Mouse (Mus musculus) common myeloid progenitor, adult 5-6 weeks (primary cell): ENCODE measurements around the gene Dad1. TPM values are rescaled to one million over a fixed set of nuclear protein-coding genes. Genes with fewer than 3 reads are reported as not detected.

Experiments used
- ATAC-seq: replicated peaks from 2 replicates; pipeline ENCODE4 v1.8.0; 2016; ENCODE audit warnings: low read depth, mild to moderate bottlenecking, moderate TSS enrichment, inconsistent platforms; ENCODE audit not compliant: poor library complexity, severe bottlenecking
- total RNA-seq: library from RNA; stranded (forward); fragments of 200-1000, 187-1606 nt; gene quantifications from 2 replicates; pipeline ENCODE4 v1.2.3, GENCODE M21; 2017

Gene Dad1
- total RNA-seq, 1 experiment from 2014 or later, result 97.2 TPM

GRCm38 (mm10) chr14:54209932-54210331 lies 44.0 kb downstream of the Dad1 start:
- ATAC-seq, result no peak

GRCm38 (mm10) chr14:54208741-54209140 lies 45.2 kb downstream of the Dad1 start:
- no peak for ATAC-seq

DNA sequence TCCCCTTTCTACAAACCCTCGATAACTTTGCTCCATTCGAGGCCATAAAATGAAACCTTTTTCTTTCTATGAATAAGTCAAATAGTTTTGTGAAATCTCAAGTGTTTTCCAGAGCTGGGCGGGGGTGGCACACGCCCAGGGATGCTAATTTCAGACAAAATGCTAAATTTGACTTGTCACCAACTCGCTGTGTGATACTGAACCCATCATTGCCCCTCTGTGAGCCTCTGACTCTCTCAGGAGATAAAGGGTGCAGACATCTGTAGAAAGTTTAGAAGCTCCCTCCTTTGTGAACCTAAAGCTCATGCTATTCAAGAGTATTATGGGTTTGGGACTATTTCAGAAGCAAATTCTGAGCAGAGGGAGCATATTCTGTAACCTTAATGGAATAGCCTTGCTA lies 46.0 kb downstream of the Dad1 start:
- ATAC-seq, result no peak

DNA sequence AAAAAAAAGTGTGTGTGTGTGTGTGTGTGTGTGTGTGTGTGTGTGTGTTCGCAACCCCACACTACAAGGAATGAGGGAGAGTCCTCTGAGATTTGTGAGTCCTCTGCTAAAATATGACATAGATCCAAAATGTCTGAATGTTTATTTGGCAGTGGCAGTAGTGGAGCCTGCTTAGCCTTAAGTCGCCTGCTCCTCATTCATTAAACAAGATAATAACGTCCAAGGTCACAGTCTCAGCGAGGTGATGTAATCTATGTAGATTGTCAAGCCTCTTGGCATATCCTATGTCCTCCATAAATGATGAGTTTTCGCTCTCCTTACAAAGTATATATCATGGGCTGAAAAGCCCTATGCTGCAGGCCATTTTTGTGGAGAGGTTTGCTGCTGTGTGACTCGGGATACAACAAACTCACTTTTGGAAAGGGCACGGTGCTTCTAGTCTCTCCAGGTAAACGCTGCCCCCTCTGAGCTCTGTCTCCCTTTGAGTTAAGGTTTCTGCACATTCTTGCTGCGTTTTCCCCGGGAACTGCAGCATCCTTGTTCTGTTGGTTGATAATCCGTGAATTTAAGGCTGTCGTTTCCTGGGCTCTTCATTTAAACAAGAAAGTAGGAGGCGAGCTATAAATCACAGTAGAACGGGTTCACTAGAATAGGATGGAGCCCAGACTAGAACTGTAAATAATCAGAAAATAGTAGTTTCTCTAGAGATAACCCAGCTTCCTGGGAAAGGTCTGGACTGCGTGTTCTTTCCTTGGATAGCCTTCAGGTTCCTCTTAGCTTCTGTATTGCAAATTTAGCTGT lies 47.0 kb downstream of the Dad1 start:
- no peak for ATAC-seq

DNA sequence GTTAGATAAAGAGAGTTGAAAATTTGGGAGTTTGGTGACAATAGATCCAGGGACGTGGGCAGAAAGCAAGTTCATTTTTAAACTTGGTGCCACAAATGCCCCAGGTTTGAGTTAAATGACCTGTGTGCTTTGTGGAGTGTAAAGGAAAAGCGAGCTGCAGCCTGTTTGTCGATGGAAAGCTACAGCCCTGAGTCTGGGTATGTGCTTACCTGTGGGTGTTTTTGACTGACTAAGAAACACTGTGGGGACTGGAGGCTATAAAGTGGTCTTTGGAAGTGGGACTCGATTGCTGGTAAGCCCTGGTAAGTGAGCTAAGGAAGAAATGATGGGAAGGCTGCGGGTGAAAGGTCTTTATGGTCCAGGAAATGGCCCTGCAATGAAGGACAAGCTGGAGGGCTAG lies 47.6 kb downstream of the Dad1 start:
- no peak for ATAC-seq

DNA sequence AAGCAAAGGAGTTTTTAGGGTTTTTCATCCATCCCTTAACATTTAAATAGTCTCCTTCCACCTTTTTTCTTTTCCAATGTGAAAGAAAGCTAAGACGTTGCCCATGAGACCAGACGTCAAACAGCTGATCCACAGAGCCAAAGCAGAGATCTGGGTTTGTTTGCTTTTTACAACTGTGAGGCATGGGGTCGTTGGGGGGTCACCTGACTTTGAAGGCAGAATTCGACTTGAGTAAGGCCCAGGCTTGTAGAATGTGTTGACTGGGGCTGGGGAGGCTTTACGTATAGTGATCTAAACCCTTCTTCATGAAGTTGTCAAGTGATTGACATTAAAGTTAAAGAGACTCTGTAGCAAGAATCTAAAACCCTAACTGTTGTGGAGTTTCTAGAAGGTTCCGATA lies 48.0 kb downstream of the Dad1 start:
- no peak for ATAC-seq

- no peak for ATAC-seq
Measured at GRCm38 (mm10) chr14:54204786-54205185, 49.1 kb downstream of the Dad1 start.

- ATAC-seq, result peak; percentile 73
Measured at GRCm38 (mm10) chr14:54204311-54204710, 49.6 kb downstream of the Dad1 start.

DNA sequence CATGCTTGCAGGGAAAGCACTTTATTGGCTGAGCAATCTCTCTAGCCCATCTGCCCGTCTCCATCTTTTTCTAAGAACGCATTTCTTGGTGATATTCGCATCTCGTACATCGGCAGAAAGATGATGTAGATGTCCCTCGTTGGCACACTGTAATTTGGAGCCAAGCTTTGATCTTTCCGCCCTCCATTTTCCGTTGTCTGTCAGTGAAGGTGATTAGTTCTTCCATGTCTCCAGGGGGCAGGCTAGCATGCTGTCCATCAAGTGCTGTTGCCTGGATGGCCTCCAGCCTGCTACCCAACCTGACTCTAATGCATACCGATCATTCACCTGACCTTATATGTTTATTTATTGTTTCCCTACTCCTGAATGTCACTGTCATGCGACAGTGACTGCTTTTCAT lies 50.1 kb downstream of the Dad1 start:
- ATAC-seq, result no peak

- no peak for ATAC-seq
Measured at GRCm38 (mm10) chr14:54203207-54203606, 50.7 kb downstream of the Dad1 start.

GRCm38 (mm10) chr14:54200363-54200762 lies 53.5 kb downstream of the Dad1 start:
- ATAC-seq, result no peak

DNA sequence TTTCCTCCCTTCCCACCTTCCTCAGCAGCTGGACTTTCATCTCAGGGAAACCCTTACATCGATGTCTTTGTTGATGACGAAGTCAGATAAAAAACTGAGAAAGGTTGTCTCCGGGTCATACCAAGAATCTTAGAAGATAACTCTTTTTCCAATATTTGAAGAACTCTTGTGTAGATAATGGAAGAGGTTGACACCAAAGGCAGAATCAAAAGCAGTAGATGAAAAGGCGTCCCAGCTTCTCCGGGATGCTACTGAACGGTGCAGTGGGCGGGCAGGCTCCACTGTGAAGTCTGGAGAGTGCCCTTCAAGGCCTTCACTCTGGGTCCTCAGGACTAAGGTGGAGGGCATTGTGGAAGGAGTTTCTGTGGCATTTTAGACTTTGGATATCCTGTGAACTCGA lies 54.2 kb downstream of the Dad1 start:
- no peak for ATAC-seq

GRCm38 (mm10) chr14:54197740-54198139 lies 56.2 kb downstream of the Dad1 start:
- ATAC-seq, result no peak

- no peak for ATAC-seq
Measured at GRCm38 (mm10) chr14:54195838-54196423, 58.0 kb downstream of the Dad1 start.

DNA sequence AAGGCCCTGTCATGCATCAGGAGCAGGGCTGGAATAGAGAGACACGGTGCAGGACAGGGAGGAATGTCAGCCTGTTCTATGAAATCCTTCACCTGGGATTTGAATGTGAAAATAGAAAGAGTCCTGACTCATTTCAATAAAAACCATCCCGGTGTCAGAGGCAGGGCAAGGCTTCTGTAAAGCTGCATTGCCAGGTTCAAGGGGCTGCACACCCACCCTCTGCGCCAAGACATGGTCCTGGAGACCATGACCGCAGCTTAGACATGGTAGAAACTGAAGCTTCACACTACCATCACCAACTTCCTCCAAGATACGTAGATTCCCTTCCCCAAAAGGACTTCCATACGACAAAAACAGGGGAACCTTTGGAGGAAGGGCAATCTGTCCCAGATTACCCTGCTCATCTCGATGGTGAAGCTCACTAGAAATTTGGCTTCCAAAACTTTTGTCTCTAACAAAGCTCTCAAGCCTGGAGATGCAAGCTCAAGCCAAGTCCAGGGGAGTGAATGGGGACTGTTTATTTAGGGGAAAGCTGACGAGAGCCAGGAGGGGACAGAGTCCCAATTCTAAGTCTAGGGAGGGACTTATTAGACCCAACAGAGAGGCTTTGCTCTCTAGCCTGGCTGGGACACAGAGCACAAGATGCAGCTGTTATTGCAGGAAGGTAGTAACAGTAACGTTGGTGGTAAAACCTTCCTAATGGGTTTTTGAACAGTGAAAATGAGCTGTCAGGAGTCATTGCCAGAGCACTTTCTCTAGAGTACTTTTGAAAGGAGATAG lies 60.4 kb downstream of the Dad1 start:
- no peak for ATAC-seq

DNA sequence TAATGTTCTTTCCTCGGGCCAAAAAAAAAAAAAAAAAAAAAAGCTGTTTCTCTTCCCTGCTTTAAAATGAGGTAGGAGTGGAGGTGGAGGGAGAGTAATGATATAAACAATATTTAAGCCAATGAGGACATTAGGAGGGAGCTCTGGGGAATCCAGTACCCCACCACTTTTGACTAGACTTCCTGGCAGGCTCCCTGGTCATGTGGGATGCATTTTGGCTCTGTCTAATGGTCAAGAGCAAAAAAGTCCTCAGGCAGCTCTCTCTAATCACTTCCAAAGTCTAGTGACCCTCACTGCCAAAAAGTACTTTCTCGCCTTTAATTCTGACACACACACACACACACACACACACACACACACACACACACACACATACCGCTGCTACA lies 61.4 kb downstream of the Dad1 start:
- ATAC-seq, result no peak

DNA sequence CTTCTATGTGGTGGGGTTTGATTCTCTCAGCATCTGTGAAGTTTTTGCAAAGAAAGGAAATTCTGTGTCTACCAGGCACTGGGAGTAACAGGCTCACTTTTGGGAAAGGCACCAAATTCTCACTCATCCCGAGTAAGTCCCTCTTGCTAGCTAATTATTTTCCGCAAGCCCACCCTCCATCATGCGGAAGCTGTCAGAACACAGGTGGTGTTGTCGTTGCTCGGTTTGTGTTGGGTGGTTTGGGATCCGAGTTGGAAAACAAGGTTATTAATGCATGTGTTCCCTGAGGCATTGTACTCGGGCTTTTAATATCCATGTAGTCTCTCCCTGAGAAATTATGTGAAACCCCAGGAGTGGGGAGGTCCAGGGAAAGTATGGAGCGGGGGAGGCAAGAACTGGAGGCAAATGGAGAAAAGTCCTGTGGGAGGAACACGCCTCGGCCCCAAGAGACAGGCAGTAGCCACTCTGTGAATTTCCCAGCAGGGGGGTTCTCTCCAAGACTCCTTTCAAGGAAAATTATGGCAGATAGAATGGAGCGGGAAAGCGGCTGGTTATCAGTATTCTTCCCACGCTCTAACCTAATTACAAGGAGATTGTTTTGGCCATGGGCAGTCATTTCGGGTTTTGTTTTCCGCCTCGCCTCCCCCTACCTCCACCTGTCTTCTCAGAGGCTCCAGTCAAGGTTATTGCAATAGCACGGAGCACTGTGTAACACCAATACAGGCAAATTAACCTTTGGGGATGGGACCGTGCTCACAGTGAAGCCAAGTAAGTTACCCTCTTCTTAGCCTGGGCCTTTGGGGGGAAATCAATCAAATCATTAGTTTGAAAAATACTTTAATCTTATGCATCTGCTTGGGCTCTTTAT lies 62.1 kb downstream of the Dad1 start:
- no peak for ATAC-seq

- ATAC-seq, result no peak
Measured at GRCm38 (mm10) chr14:54191026-54191390, 62.9 kb downstream of the Dad1 start.

DNA sequence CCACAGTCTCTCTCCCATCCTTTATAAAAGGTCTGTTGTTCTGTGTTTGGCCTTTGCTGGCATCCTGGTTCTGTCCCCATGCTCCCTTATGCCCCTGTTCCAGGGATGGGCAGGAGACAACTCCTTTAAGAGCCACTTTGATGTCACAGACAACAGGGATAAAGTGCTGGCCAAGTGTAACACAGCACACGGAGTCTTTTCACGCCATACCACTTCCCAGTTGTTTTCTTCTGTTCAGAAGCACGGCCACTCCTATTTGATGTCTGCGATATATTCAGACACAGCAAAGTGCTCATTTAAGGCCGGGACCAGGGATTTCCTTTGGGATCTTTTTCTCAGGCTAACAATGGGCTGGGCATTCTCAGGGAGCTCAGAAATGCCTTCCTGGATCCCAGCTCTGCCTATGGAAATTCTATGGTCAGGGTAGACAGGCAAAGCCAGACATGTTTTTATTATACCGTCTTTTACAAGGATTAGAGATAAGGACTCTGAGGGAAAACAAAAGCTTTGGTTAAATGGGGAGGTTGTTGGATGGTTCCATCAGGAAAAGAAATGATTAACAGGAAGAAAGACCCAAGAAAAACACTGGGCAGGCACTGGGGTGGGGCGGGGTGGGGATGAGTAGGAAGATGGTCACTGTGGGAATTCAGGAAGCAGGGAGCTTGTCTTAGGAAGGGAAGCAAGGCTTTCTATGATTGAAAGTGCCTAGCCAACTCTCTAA lies 63.4 kb downstream of the Dad1 start:
- ATAC-seq, result no peak

GRCm38 (mm10) chr14:54189255-54189654 lies 64.6 kb downstream of the Dad1 start:
- no peak for ATAC-seq
